Mouse (Mus musculus) ES-Bruce4 (cell line): ENCODE data around the gene Rpl9-ps6.

ENCODE experiments used
- CTCF ChIP-seq: IDR thresholded peaks from one replicate; pipeline ENCODE4 v1.8.1; 2011; ENCODE audit warnings: low read depth, low read length
- EP300 ChIP-seq: IDR thresholded peaks from 2 replicates; pipeline ENCODE4 v1.6.1; 2011; ENCODE audit warnings: low read depth, low read length; ENCODE audit not compliant: insufficient read depth

DNA sequence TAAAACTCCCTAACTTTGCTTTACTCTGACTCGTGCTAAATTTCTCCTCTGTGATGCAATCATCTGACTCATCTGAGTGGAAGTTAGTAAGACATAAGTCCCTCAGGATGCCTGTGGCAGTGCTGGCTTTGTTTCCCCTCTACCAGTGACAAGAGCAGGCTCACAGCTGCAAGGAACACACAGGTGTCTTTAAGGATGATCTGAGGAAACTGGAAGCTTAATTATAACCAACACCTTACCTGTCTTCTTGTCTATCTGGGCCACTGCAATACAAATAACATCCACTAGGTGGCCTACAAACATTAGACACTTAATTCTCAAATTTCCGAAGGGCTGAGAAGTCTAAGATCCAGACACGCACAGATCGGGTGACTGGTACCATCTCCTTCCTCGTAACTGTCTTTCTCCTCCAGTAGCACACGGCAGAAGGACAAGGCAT lies 3.7 kb upstream of the Rpl9-ps6 start:
- no peak for TF ChIP-seq CTCF
- TF ChIP-seq EP300: no peak
